Mouse (Mus musculus): Measurements from ENCODE around the gene Tbc1d17. TPM values are rescaled to one million over a fixed set of nuclear protein-coding genes. Genes with fewer than 3 reads are reported as not detected.
A peak's percentile ranks its signal among the peaks of the same experiment; 100 is the strongest.

The Tbc1d17 gene
- total RNA-seq, 2 experiments from 2014 or later, result 13.6 to 19.2 TPM

GRCm38 (mm10) chr7:44869697-44870528 is 21.0 kb upstream of the Tbc1d17 start, which contains the start of gene Ptov1:
Ptov1 (minus strand) TSS chr7:44869788.
- ATAC-seq (replicated peaks; ENCODE audit: poor library complexity), result peak; percentile 81

GRCm38 (mm10) chr7:44868919-44869696 is 20.2 kb upstream of the Tbc1d17 start:
- ATAC-seq (replicated peaks; ENCODE audit: poor library complexity), result no peak

DNA sequence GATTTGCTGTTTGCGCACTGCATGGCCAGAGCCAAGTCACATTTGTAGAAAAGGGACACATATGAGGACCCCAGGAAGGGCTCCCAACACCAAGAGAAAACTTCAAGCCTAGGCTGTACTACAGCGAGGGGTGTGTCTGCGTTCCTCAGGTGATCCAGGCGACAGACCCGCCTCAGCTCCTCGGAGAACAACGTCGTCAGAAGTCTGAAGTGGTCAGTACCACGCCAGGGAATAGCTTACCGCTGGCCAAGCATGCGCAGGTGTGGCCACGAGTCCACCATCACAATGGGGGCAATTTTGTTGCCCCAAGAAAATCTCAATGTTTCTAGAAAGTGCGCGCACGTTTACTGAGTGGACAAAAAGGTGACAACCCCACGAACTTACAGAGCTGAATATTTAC is 19.6 kb upstream of the Tbc1d17 start:
- ATAC-seq (replicated peaks; ENCODE audit: poor library complexity), result no peak

DNA sequence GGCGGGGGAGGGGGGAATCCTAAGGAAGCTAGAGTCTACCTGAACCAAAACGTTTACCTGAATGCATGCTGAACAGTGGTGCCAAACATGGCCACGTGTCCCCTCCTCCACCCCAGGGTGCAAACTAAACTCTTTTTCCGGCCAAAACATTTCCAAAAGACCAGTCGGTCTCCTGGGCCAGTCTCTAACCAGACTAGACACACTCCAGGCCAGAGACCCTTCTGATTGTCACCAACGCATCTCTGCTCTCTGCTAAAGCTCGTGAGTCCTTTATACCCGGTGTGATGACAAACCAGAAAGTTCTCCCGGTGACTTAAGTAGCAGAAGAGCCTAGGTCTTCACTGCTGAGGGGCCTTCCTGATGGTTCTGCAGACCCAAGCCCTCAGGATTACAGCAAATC is 18.9 kb upstream of the Tbc1d17 start:
- ATAC-seq (replicated peaks; ENCODE audit: poor library complexity), result no peak

DNA sequence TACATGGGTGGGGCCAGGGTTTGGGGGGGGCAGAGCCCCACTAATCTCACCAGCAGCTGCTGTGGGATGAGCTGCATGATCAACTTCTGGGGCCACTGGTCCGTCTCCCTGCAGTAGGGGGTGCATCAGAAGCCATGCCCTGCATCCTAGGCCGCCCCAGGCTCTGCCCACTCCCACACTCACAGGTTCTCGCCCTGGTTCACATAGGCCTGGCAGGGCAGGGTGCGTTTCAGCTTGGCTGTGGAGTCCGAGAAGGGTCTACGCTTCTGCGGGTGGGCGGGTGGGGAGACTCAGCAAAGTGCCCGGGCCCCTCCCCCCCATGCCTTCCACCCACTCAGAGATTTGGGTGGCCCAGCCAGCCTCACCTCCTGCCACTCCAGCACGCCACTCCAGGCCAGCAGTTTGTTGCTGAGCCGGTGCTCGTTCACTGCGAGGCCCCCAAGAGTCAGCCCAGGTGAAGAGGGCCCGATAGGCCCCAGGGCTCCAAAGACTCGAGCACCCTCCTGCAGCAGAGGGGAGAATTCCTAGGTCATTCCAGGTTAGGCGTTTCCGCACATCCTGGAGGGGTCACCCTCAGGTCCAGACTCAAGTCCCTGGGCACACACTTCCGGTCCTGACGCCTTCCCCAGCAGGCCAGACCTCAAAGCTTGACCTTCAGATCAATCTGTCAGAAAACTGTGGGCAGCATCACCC is 18.3 kb upstream of the Tbc1d17 start:
- no peak for ATAC-seq (replicated peaks; ENCODE audit: poor library complexity)

DNA sequence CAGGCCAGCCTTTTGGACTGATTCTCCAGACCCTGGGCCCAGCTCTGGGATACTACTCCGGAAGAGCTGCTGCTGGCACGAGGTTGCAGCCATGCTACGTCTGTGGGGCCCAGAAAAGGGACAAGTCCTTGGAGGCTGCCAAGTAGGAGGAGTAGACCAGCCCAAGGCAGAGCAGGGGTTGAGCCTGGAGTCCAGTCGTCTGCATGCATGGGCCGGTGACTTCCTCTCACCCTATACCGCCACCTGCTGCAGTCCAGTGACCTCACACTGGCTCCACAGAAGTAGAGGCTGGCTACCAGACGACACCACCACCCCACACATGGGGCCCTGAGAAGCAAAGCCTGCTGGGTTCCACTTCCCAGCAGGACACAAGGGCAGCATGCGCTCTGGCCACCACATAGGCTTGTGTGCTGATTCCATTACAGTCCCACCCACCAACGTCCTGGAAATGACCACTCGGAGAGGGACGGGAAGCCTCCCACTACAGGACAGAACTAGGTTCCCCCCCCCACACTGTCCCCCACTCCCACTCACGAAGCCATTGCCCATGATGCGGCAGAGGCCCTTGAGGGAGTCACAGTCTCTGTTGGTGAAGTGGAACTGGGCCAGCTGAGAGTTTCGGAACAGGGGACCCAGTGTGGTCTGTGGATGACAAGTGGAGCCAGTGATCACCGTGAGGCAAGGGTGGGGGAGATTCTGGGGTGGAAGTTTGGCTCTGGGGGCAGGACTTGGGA is 17.6 kb upstream of the Tbc1d17 start:
- peak; percentile 40 for ATAC-seq (replicated peaks; ENCODE audit: poor library complexity)

GRCm38 (mm10) chr7:44864595-44865542 is 16.0 kb upstream of the Tbc1d17 start:
- ATAC-seq (replicated peaks; ENCODE audit: poor library complexity), result 0 out of 2 replicates have a peak, but pooled peaks have one; percentile 3

DNA sequence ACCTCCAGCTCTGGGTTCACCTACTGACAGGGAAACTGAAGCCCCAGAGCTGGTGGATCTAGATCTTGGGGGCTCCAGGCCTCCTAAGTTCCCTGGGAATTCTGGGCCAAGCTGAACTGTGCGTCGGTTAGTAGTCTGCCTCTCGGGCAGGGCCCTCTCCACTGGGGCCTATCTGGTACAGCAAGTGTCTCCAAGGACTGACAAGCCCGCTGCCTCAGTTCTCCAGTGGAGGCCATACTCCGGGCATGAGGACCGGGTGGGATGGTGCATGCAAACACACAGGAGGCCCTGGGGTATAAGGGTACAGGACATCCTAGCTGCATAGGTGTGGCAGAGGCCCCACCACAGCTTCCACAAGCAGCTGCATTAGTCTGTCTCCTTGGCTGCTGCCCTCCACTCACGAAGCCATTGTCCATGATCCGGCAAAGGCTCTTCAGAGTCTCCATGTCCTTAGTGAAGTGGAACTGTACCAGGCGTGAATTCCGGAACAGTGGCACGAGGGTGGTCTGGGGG is 15.2 kb upstream of the Tbc1d17 start:
- ATAC-seq (replicated peaks; ENCODE audit: poor library complexity), result no peak

DNA sequence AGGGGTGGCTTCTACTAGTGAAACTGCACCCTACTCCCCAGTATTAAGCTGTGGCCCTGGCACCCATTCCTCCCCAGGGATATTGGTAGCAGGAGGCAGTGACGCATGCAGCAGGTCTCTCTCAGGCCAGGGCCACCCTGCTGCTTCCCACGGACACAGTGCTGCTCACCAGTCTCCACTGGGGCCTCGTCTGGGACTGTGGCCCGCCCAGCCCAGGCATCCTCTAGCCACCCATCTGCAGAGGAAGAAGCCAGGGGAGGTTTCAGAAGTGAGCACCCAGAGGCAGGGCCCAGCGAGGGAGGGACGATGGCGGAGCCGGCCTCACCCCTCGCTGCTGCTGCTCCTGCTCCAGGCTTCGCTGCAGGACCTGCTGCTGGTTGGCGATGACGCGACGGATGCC is 14.3 kb upstream of the Tbc1d17 start:
- ATAC-seq (replicated peaks; ENCODE audit: poor library complexity), result no peak

DNA sequence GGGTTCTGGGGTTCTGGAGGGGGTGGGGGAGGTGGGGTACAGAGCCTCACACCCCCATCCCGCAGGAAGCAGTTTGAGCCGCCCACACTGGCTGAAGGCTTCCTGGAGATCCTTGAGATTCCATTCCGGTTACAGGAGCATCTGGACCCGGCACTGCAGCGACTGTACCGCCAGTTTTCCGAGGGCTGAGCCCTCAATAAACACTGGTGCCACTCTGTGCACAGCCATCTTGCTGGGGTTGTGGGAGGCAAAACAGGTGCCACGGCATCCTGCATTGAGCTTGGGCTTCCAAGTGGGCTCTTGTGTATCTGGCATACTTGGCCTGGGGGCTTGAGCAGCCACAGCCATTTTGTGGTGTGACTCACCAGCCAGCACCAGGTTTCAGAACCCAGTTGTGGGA is 13.6 kb upstream of the Tbc1d17 start:
- no peak for ATAC-seq (replicated peaks; ENCODE audit: poor library complexity)

DNA sequence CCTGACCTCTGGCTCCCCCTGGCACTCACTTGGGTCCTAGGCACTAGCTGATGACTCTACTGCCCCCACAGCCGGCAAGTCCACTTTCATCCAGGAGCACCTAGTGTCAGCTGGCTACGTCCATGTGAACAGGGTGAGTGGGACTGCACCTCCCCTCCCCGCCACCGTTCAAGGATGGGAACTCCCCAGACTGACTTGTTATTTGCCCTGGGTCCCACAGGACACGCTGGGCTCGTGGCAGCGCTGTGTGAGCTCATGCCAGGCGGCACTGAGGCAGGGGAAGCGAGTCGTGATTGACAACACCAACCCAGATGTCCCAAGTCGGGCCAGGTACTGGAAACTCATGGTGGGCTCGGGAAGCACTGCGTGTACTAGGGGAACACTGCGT is 12.5 kb upstream of the Tbc1d17 start:
- ATAC-seq (replicated peaks; ENCODE audit: poor library complexity), result no peak

DNA sequence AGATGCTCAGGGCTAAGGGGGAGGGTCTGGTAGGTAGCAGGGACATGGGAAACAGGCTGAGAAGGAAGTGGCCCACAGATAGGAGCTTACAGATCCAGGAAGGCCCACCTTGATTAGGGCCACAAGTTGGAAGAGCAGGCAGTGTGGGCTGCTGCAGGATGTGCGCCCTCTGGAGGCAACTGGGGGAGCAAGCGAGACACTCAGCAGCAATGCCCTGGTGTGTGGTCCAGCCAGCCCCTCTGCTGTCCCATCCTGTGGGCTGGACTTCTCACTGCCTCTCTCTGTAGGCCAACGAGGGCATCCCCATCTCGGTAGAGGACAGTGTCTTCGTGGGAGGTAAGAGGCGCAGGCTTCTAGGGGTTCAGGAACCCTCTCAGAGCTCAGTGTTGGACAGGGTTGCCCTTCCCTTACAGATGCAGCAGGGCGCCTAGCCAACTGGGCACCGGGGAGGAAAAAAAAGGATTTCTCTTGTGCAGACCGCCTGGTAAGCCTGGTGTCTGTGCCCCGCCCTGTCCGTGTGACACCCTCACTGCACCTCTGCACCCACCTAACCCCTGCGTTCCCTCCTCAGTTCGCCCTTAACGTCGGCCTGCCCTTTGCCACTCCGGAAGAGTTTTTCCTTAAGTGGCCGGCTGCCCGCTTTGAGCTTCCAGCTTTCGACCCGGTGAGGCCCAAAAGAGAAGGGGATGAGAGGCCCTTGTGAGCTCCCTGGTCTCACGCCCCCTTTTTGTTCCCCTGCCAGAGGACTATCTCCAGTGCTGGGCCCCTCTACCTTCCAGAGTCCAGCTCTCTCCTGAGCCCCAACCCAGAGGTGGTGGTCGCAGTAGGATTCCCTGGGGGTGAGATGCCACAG is 11.9 kb upstream of the Tbc1d17 start:
- peak; percentile 50 for ATAC-seq (replicated peaks; ENCODE audit: poor library complexity)

- ATAC-seq (replicated peaks; ENCODE audit: poor library complexity), result no peak
Observed at GRCm38 (mm10) chr7:44859896-44860295, 11.0 kb upstream of the Tbc1d17 start.

GRCm38 (mm10) chr7:44857905-44858304 is 9.0 kb upstream of the Tbc1d17 start:
- ATAC-seq (replicated peaks; ENCODE audit: poor library complexity), result peak; percentile 43

- peak; percentile 61 for ATAC-seq (replicated peaks; ENCODE audit: poor library complexity)
Observed at GRCm38 (mm10) chr7:44857042-44857552, 8.2 kb upstream of the Tbc1d17 start, which contains the start of gene Pnkp. Pnkp (plus strand) TSS chr7:44857139.

DNA sequence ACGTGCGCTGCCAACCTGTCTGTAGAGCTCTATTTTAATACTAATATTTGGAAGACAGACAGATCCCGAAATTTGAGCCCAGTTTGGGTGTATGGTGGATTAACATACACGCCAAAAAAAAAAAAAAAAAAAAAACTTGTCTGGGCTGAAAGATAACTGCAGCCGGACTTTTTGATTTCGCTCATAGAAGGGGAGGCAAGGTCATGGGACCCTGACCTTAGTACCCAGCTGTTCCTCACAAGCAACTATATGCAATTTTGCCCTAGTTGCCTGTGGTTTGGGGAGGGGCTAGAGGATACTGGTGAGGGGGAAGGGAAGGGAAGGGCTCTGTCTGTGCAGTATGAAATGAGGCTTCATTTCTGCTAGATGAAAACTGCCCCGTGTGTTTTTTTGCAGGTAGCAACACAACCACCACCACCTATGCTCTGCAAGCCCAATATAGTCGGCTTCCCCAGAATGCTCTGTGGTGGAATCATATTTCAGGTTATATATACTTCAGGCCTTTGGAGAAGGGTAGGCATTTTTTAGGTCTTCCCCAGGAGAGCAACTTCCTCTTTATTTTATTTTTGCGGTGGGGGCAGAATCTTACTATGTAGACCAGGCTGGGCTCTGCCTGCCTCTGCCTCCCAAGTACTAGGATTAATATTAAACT is 7.5 kb upstream of the Tbc1d17 start:
- ATAC-seq (replicated peaks; ENCODE audit: poor library complexity), result peak; percentile 6; the same call in 1 of the 2 replicates

GRCm38 (mm10) chr7:44855036-44855435 is 6.2 kb upstream of the Tbc1d17 start:
- no peak for ATAC-seq (replicated peaks; ENCODE audit: poor library complexity)

Data from megakaryocyte progenitor cell, adult 5-6 weeks (primary cell).